Mouse (Mus musculus) intestine, embryonic 14.5 days (tissue): ENCODE data around the gene Rad23b. TPM values are rescaled to one million over a fixed set of nuclear protein-coding genes. Genes with fewer than 3 reads are reported as not detected.

Experiments used
- polyA plus RNA-seq: library from polyadenylated mRNA; unstranded; fragments of >200 nt; fragmentation: Nextera tagmentation; extraction: Ambion mirVana; gene quantifications from 2 replicates; pipeline ENCODE4 v1.2.1, GENCODE M21; 2014

The Rad23b gene
- polyA plus RNA-seq, 1 experiment from 2014 or later: 70.6 TPM

Other genes starting within 250 kb of the Rad23b start
- gene Klf4, start 182.4 kb downstream of the Rad23b start, polyA plus RNA-seq: 5.9 and 7.9 TPM in 2 replicates